Mouse (Mus musculus): ENCODE data around the gene Map3k15. TPM values are rescaled to one million over a fixed set of nuclear protein-coding genes. Genes with fewer than 3 reads are reported as not detected.

Map3k15 gene
- polyA plus RNA-seq (2014; fragmentation: Nextera tagmentation; extraction: Ambion mirVana): 0.34 and 0.49 TPM in 2 replicates

GRCm38 (mm10) chrX:159988002-159988960, at the start of gene Map3k15:
Gene Map3k15, plus strand, starts transcription at chrX:159988433.
- Histone ChIP-seq H3K9ac (ENCODE audit: low read depth, low read length) (no peak within 1 kb of the TSS), H3K9me3 (replicated peaks; ENCODE audit: control insufficient read depth, low read length) (no peaks in the 10 kb centered on the region), H3K27me3 (ENCODE audit: control insufficient read depth, insufficient read depth, low read length) (peaks cover 10% of the 10 kb centered on the region), H3K27ac (ENCODE audit: low read depth, low read length) (no peak within 1 kb of the TSS), H3K4me2 (peak within 1 kb of the TSS; percentile 76), H3K36me3 (ENCODE audit: control insufficient read depth, insufficient read depth, low read length) (no peaks in the 10 kb centered on the region), H3K4me3 (ENCODE audit: low read depth, low read length) (peak within 1 kb of the TSS; percentile 50), H3K4me1 (ENCODE audit: control insufficient read depth, insufficient read depth, low read length) (no peaks in the 10 kb centered on the region)
- WGBS (ENCODE audit: insufficient replicate concordance): 29% methylated on average over 52 of the region's 108 CpGs
- ATAC-seq (replicated peaks; ENCODE audit: insufficient number of reproducible peaks, low FRiP score, low TSS enrichment): peak; percentile 65; the same call in 1 of the 2 replicates

- no peak overlapping the region for H3K4me2 ChIP-seq
- H3K4me3 ChIP-seq (ENCODE audit: low read depth, low read length): no peak overlapping the region
- no peaks in the 10 kb centered on the region for H3K36me3 ChIP-seq (ENCODE audit: control insufficient read depth, insufficient read depth, low read length)
- H3K9ac ChIP-seq (ENCODE audit: low read depth, low read length): no peak overlapping the region
- WGBS (ENCODE audit: insufficient replicate concordance): 38% methylated on average over 2 of the region's 2 CpGs
- H3K27me3 ChIP-seq (ENCODE audit: control insufficient read depth, insufficient read depth, low read length): no peaks in the 10 kb centered on the region
- no peak for ATAC-seq (replicated peaks; ENCODE audit: insufficient number of reproducible peaks, low FRiP score, low TSS enrichment)
- H3K9me3 ChIP-seq (replicated peaks; ENCODE audit: control insufficient read depth, low read length): no peaks in the 10 kb centered on the region
- H3K4me1 ChIP-seq (ENCODE audit: control insufficient read depth, insufficient read depth, low read length): no peaks in the 10 kb centered on the region
- peak overlapping the region; percentile 85 for H3K27ac ChIP-seq (ENCODE audit: low read depth, low read length)
Observed at GRCm38 (mm10) chrX:159942569-159942968, 45.7 kb upstream of the Map3k15 start.

- Histone ChIP-seq H3K4me3 (ENCODE audit: low read depth, low read length) (peak overlapping the region; percentile 2), H3K27me3 (ENCODE audit: control insufficient read depth, insufficient read depth, low read length) (no peaks in the 10 kb centered on the region), H3K36me3 (ENCODE audit: control insufficient read depth, insufficient read depth, low read length) (no peaks in the 10 kb centered on the region), H3K9me3 (replicated peaks; ENCODE audit: control insufficient read depth, low read length) (no peaks in the 10 kb centered on the region), H3K9ac (ENCODE audit: low read depth, low read length) (peak overlapping the region; percentile 49; the same call in 1 of the 2 replicates), H3K4me2 (peak overlapping the region; percentile 46), H3K4me1 (ENCODE audit: control insufficient read depth, insufficient read depth, low read length) (no peaks in the 10 kb centered on the region), H3K27ac (ENCODE audit: low read depth, low read length) (peak overlapping the region; percentile 85)
- no peak for ATAC-seq (replicated peaks; ENCODE audit: insufficient number of reproducible peaks, low FRiP score, low TSS enrichment)
- WGBS (ENCODE audit: insufficient replicate concordance): 50% methylated on average over 1 of the region's 1 CpGs
Observed at GRCm38 (mm10) chrX:159943586-159943985, 44.6 kb upstream of the Map3k15 start.

- Histone ChIP-seq H3K27ac (ENCODE audit: low read depth, low read length) (no peak overlapping the region), H3K27me3 (ENCODE audit: control insufficient read depth, insufficient read depth, low read length) (0 out of 2 replicates have a peak, but pooled peaks cover 2% of the 10 kb centered on the region), H3K36me3 (ENCODE audit: control insufficient read depth, insufficient read depth, low read length) (no peaks in the 10 kb centered on the region), H3K9ac (ENCODE audit: low read depth, low read length) (no peak overlapping the region), H3K4me3 (ENCODE audit: low read depth, low read length) (no peak overlapping the region), H3K9me3 (replicated peaks; ENCODE audit: control insufficient read depth, low read length) (no peaks in the 10 kb centered on the region), H3K4me2 (no peak overlapping the region), H3K4me1 (ENCODE audit: control insufficient read depth, insufficient read depth, low read length) (peaks cover 3% of the 10 kb centered on the region; the same call in 1 of the 2 replicates)
- 66% methylated on average over 7 of the region's 7 CpGs for WGBS (ENCODE audit: insufficient replicate concordance)
- no peak for ATAC-seq (replicated peaks; ENCODE audit: insufficient number of reproducible peaks, low FRiP score, low TSS enrichment)
Observed at GRCm38 (mm10) chrX:159953546-159954429, 34.4 kb upstream of the Map3k15 start.

GRCm38 (mm10) chrX:159954430-159954779, 33.8 kb upstream of the Map3k15 start:
- 0 out of 2 replicates have a peak, but pooled peaks cover 2% of the 10 kb centered on the region for H3K27me3 ChIP-seq (ENCODE audit: control insufficient read depth, insufficient read depth, low read length)
- no peak overlapping the region for H3K9ac ChIP-seq (ENCODE audit: low read depth, low read length)
- peaks cover 3% of the 10 kb centered on the region; the same call in 1 of the 2 replicates for H3K4me1 ChIP-seq (ENCODE audit: control insufficient read depth, insufficient read depth, low read length)
- no peak overlapping the region for H3K4me2 ChIP-seq
- no peak overlapping the region for H3K27ac ChIP-seq (ENCODE audit: low read depth, low read length)
- H3K4me3 ChIP-seq (ENCODE audit: low read depth, low read length): no peak overlapping the region
- WGBS (ENCODE audit: insufficient replicate concordance): 56% methylated on average over 4 of the region's 4 CpGs
- H3K9me3 ChIP-seq (replicated peaks; ENCODE audit: control insufficient read depth, low read length): no peaks in the 10 kb centered on the region
- no peak for ATAC-seq (replicated peaks; ENCODE audit: insufficient number of reproducible peaks, low FRiP score, low TSS enrichment)
- H3K36me3 ChIP-seq (ENCODE audit: control insufficient read depth, insufficient read depth, low read length): no peaks in the 10 kb centered on the region

GRCm38 (mm10) chrX:159955433-159955832, 32.8 kb upstream of the Map3k15 start:
- WGBS (ENCODE audit: insufficient replicate concordance): 59% methylated on average over 6 of the region's 6 CpGs
- Histone ChIP-seq H3K36me3 (ENCODE audit: control insufficient read depth, insufficient read depth, low read length) (no peaks in the 10 kb centered on the region), H3K4me2 (no peak overlapping the region), H3K27ac (ENCODE audit: low read depth, low read length) (no peak overlapping the region), H3K4me1 (ENCODE audit: control insufficient read depth, insufficient read depth, low read length) (peaks cover 3% of the 10 kb centered on the region; the same call in 1 of the 2 replicates), H3K27me3 (ENCODE audit: control insufficient read depth, insufficient read depth, low read length) (0 out of 2 replicates have a peak, but pooled peaks cover 2% of the 10 kb centered on the region), H3K9me3 (replicated peaks; ENCODE audit: control insufficient read depth, low read length) (no peaks in the 10 kb centered on the region), H3K4me3 (ENCODE audit: low read depth, low read length) (no peak overlapping the region), H3K9ac (ENCODE audit: low read depth, low read length) (no peak overlapping the region)
- no peak for ATAC-seq (replicated peaks; ENCODE audit: insufficient number of reproducible peaks, low FRiP score, low TSS enrichment)

GRCm38 (mm10) chrX:159961385-159961784, 26.8 kb upstream of the Map3k15 start:
- Histone ChIP-seq H3K4me1 (ENCODE audit: control insufficient read depth, insufficient read depth, low read length) (no peaks in the 10 kb centered on the region), H3K27ac (ENCODE audit: low read depth, low read length) (no peak overlapping the region), H3K4me2 (no peak overlapping the region), H3K36me3 (ENCODE audit: control insufficient read depth, insufficient read depth, low read length) (no peaks in the 10 kb centered on the region), H3K9ac (ENCODE audit: low read depth, low read length) (no peak overlapping the region), H3K4me3 (ENCODE audit: low read depth, low read length) (no peak overlapping the region), H3K27me3 (ENCODE audit: control insufficient read depth, insufficient read depth, low read length) (no peaks in the 10 kb centered on the region), H3K9me3 (replicated peaks; ENCODE audit: control insufficient read depth, low read length) (no peaks in the 10 kb centered on the region)
- 51% methylated on average over 2 of the region's 2 CpGs for WGBS (ENCODE audit: insufficient replicate concordance)
- no peak for ATAC-seq (replicated peaks; ENCODE audit: insufficient number of reproducible peaks, low FRiP score, low TSS enrichment)

- H3K4me1 ChIP-seq (ENCODE audit: control insufficient read depth, insufficient read depth, low read length): no peaks in the 10 kb centered on the region
- no peaks in the 10 kb centered on the region for H3K36me3 ChIP-seq (ENCODE audit: control insufficient read depth, insufficient read depth, low read length)
- no peaks in the 10 kb centered on the region for H3K27me3 ChIP-seq (ENCODE audit: control insufficient read depth, insufficient read depth, low read length)
- H3K9ac ChIP-seq (ENCODE audit: low read depth, low read length): no peak overlapping the region
- no peak overlapping the region for H3K4me2 ChIP-seq
- WGBS (ENCODE audit: insufficient replicate concordance): 40% methylated on average over 4 of the region's 4 CpGs
- no peaks in the 10 kb centered on the region for H3K9me3 ChIP-seq (replicated peaks; ENCODE audit: control insufficient read depth, low read length)
- ATAC-seq (replicated peaks; ENCODE audit: insufficient number of reproducible peaks, low FRiP score, low TSS enrichment): no peak
- H3K4me3 ChIP-seq (ENCODE audit: low read depth, low read length): no peak overlapping the region
- H3K27ac ChIP-seq (ENCODE audit: low read depth, low read length): no peak overlapping the region
Observed at GRCm38 (mm10) chrX:159963273-159963672, 25.0 kb upstream of the Map3k15 start.
